Mouse (Mus musculus) ES-Bruce4 (cell line): ENCODE data around the gene Rpl19.

ENCODE experiments used
- CTCF ChIP-seq: IDR thresholded peaks from one replicate; pipeline ENCODE4 v1.8.1; 2011; ENCODE audit warnings: low read depth, low read length
- POLR2A ChIP-seq: IDR thresholded peaks from one replicate; pipeline ENCODE4 v1.8.1; 2011; ENCODE audit warnings: low read length; ENCODE audit not compliant: insufficient read depth

- no peak for TF ChIP-seq CTCF
- TF ChIP-seq POLR2A: no peak
Measured at GRCm38 (mm10) chr11:98026248-98026569, 301 bp upstream of the Rpl19 start.
